Mouse (Mus musculus): ENCODE measurements around the gene Mastl. TPM values are rescaled to one million over a fixed set of nuclear protein-coding genes. Genes with fewer than 3 reads are reported as not detected.

The Mastl gene
- total and polyA plus RNA-seq, 3 experiments = 8.1 to 14.8 (median 10.7) TPM

- DNase-seq (ENCODE audit: extremely low read depth) = no peak
- peaks cover 10 to 63% of the 10 kb centered on the region in 2 experiments for H3K36me3 ChIP-seq (replicated peaks in 1 of 2; ENCODE audit: control insufficient read depth in 1 of 2, insufficient read depth in 1 of 2, low read length in 1 of 2)
- in situ Hi-C loops (cut with MboI; ENCODE audit: low pct_ligation_motif_present, low pct_unique_long_range_greater_than_20kb, low sequenced_read_pairs) = no loop called here
- H3K9ac ChIP-seq (ENCODE audit: insufficient read depth, low read depth) = no peak overlapping the region
- no peaks in the 10 kb centered on the region for H3K79me2 ChIP-seq (replicated peaks; ENCODE audit: control insufficient read depth, extremely low read depth, insufficient read depth, poor library complexity, severe bottlenecking)
- H3K4me3 ChIP-seq (replicated peaks in 1 of 3; ENCODE audit: low read depth in 2 of 3, low read length in 2 of 3, poor library complexity in 1 of 3) = no peak overlapping the region
- TF ChIP-seq JUN (IDR thresholded peaks at IDR 0.05; ENCODE audit: insufficient read depth, low read depth, low read length) (no peak), ZNF384 (IDR thresholded peaks at IDR 0.05; ENCODE audit: low read depth, low read length) (no peak), CHD2 (IDR thresholded peaks at IDR 0.05; ENCODE audit: low read length) (no peak), MAX (IDR thresholded peaks at IDR 0.05; ENCODE audit: low read length) (no peak), BHLHE40 (IDR thresholded peaks at IDR 0.05; ENCODE audit: low read depth, low read length) (no peak), MYC (IDR thresholded peaks at IDR 0.05; ENCODE audit: low read depth, low read length) (no peak), POLR2A (IDR thresholded peaks at IDR 0.05; ENCODE audit: low read depth, low read length) (no peak), SMC3 (IDR thresholded peaks at IDR 0.05; ENCODE audit: low read depth, low read length) (no peak), UBTF (IDR thresholded peaks at IDR 0.05; ENCODE audit: low read depth, low read length) (no peak), TCF12 (IDR thresholded peaks at IDR 0.05; ENCODE audit: low read depth, low read length) (no peak), MAZ (IDR thresholded peaks at IDR 0.05; ENCODE audit: low read depth, low read length) (no peak), RCOR1 (conservative IDR thresholded peaks at IDR 0.05; ENCODE audit: low read depth, low read length) (no peak), ELF1 (IDR thresholded peaks at IDR 0.05; ENCODE audit: low read depth, low read length) (no peak), ZKSCAN1 (IDR thresholded peaks at IDR 0.05; ENCODE audit: borderline replicate concordance, low read depth, low read length) (no peak), ZMIZ1 (IDR thresholded peaks at IDR 0.05; ENCODE audit: low read depth, low read length) (no peak), CHD1 (IDR thresholded peaks at IDR 0.05; ENCODE audit: low read depth, low read length) (no peak), KAT2A (IDR thresholded peaks at IDR 0.05; ENCODE audit: insufficient replicate concordance, low read length) (no peak), NRF1 (IDR thresholded peaks at IDR 0.05; ENCODE audit: low read depth, low read length) (no peak), USF1 (IDR thresholded peaks at IDR 0.05; ENCODE audit: low read depth, low read length) (no peak)
- no peaks in the 10 kb centered on the region for H3K4me1 ChIP-seq (ENCODE audit: control insufficient read depth in 1 of 2, insufficient read depth in 2 of 2)
- H3K27me3 ChIP-seq (replicated peaks) = no peaks in the 10 kb centered on the region
- dilution Hi-C loops (cut with MboI; ENCODE audit: extremely low pct_ligation_motif_present, extremely low pct_unique_long_range_greater_than_20kb, low sequenced_read_pairs) = no loop called here
- peaks cover 3% of the 10 kb centered on the region for H3K9me3 ChIP-seq (replicated peaks; ENCODE audit: low read length)
- no peak overlapping the region for H3K27ac ChIP-seq (ENCODE audit: insufficient read depth, low read depth)
- H3K4me2 ChIP-seq (ENCODE audit: insufficient read depth, low read depth, poor library complexity, severe bottlenecking) = no peak overlapping the region
These were observed 36.3 kb downstream of the Mastl start for GRCm38 (mm10) chr2:23119573-23119972.

- no peak overlapping the region for H3K4me3 ChIP-seq (replicated peaks in 1 of 3; ENCODE audit: low read depth in 2 of 3, low read length in 2 of 3, poor library complexity in 1 of 3)
- dilution Hi-C loops (cut with MboI; ENCODE audit: extremely low pct_ligation_motif_present, extremely low pct_unique_long_range_greater_than_20kb, low sequenced_read_pairs) (no loop called here), in situ Hi-C loops (cut with MboI; ENCODE audit: low pct_ligation_motif_present, low pct_unique_long_range_greater_than_20kb, low sequenced_read_pairs) (no loop called here)
- no peak for DNase-seq (ENCODE audit: extremely low read depth)
- H3K9me3 ChIP-seq (replicated peaks; ENCODE audit: low read length) = no peaks in the 10 kb centered on the region
- no peaks in the 10 kb centered on the region for H3K79me2 ChIP-seq (replicated peaks; ENCODE audit: control insufficient read depth, extremely low read depth, insufficient read depth, poor library complexity, severe bottlenecking)
- H3K4me2 ChIP-seq (ENCODE audit: insufficient read depth, low read depth, poor library complexity, severe bottlenecking) = no peak overlapping the region
- no peaks in the 10 kb centered on the region for H3K27me3 ChIP-seq (replicated peaks)
- H3K27ac ChIP-seq (ENCODE audit: insufficient read depth, low read depth) = no peak overlapping the region
- peaks cover 0 to 5% of the 10 kb centered on the region in 2 experiments; a peak in 2 of 4 replicates for H3K4me1 ChIP-seq (ENCODE audit: control insufficient read depth in 1 of 2, insufficient read depth in 2 of 2)
- H3K9ac ChIP-seq (ENCODE audit: insufficient read depth, low read depth) = no peak overlapping the region
- H3K36me3 ChIP-seq (replicated peaks in 1 of 2; ENCODE audit: control insufficient read depth in 1 of 2, insufficient read depth in 1 of 2, low read length in 1 of 2) = peaks cover 7 to 17% of the 10 kb centered on the region in 2 experiments
- TF ChIP-seq MYC (IDR thresholded peaks at IDR 0.05; ENCODE audit: low read depth, low read length) (no peak), POLR2A (IDR thresholded peaks at IDR 0.05; ENCODE audit: low read depth, low read length) (no peak), ZMIZ1 (IDR thresholded peaks at IDR 0.05; ENCODE audit: low read depth, low read length) (no peak), ZC3H11A (IDR thresholded peaks at IDR 0.05; ENCODE audit: low read depth, low read length) (no peak)
These were observed 53.6 kb downstream of the Mastl start for GRCm38 (mm10) chr2:23102266-23102665.
